Mouse (Mus musculus) inflammation-experienced regulatory T-cells, adult 16 weeks (primary cell): Measurements from ENCODE around the gene Pcf11. TPM values are rescaled to one million over a fixed set of nuclear protein-coding genes. Genes with fewer than 3 reads are reported as not detected.

ENCODE experiments used
- polyA plus RNA-seq: library from polyadenylated mRNA; unstranded; fragments of 100-300 nt; shearing (Covaris generic); gene quantifications from one replicate; pipeline ENCODE4 v1.2.1, GENCODE M21; 2017

Gene Pcf11
- 34.4 TPM for polyA plus RNA-seq

GRCm38 (mm10) chr7:92669507-92670471, at the start of gene Pcf11:
Pcf11 (minus strand) TSS chr7:92669934.

DNA sequence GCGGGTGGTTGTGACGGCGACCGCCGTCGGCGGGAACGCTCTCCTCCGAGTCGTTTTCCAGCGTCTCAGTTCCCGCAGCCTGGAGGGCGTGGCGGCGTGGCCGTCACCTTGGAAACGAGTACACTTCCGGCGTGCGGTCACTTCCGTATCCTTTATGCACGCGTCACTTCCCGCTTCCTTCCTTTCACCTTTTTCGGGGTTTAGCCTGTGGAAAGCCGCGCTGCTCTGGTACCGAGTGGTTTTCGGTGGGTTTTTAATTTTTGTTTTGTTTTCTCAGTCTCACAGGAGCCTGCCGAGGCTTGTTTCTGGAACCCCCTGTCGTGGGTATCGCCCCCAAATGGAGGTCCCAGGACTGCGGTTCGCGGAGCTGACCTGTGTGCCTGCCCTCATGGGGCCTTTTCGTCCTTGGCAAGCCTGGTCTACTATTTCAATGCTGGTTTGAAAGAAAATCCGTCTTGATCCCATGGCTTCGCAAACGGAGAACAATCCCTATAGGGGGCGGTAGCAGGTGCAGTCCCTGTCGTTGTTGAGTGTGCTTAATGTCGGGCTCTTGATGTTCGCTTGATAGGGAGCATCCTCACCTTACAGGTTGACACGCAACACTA, 32.6 kb downstream of the Pcf11 start, which contains the start of gene Ankrd42:
Gene Ankrd42, minus strand, starts transcription at position 122 of the 605 bp plus-strand sequence.

Other genes with a start within 250 kb of the Pcf11 start
- gene Ccdc90b, start 108.8 kb downstream of the Pcf11 start, polyA plus RNA-seq, result 22.4 TPM
- gene Ankrd42, start 32.8 kb downstream of the Pcf11 start, polyA plus RNA-seq, result 0.33 TPM
- 0.22 TPM for gene Rab30, start 71.7 kb upstream of the Pcf11 start, polyA plus RNA-seq
- gene Ddias, start 204.3 kb upstream of the Pcf11 start, polyA plus RNA-seq, result 4.3 TPM
- 21.8 TPM for gene Prcp, start 204.5 kb upstream of the Pcf11 start, polyA plus RNA-seq